Mouse (Mus musculus): ENCODE data around the gene Rab7.
A peak's percentile ranks its signal among the peaks of the same experiment; 100 is the strongest.
"Not testable (repeated sequence)": the region's sequence is repeated elsewhere in the genome, so short reads cannot be mapped to it uniquely, and the experiment has no call there.

GRCm38 (mm10) chr6:88011106-88011505, 34.0 kb downstream of the Rab7 start:
- TF ChIP-seq CTCF (conservative IDR thresholded peaks at IDR 0.05 in 1 of 2, IDR thresholded peaks at IDR 0.05 in 1 of 2; ENCODE audit: low read depth in 2 of 2, low read length in 2 of 2), result peak in 1 of 2 experiments; percentile 52; a peak in 2 of 4 replicates
- not testable (repeated sequence) for TF ChIP-seq MEF2A (IDR thresholded peaks at IDR 0.05; ENCODE audit: borderline replicate concordance, low read depth, low read length)
